Mouse (Mus musculus): ENCODE results near the gene Kctd4.

GRCm38 (mm10) chr14:75937714-75938113, 17.1 kb upstream of the Kctd4 start:
- no peak for TF ChIP-seq POLR2A (IDR thresholded peaks at IDR 0.05; ENCODE audit: low read depth, low read length)
- TF ChIP-seq CTCF (conservative IDR thresholded peaks at IDR 0.05; ENCODE audit: insufficient read depth, insufficient read length, low read depth, low read length), result no peak

Measured in kidney, adult 2 months (tissue).